Mouse (Mus musculus) B cell, adult (primary cell): Measurements from ENCODE around the gene Gm10376. TPM values are rescaled to one million over a fixed set of nuclear protein-coding genes. Genes with fewer than 3 reads are reported as not detected.

Experiments used
- total RNA-seq: library from RNA; stranded (reverse); gene quantifications from 4 replicates; pipeline ENCODE4 v1.2.4, GENCODE M21; 2023; ENCODE audit not compliant: inconsistent age

The Gm10376 gene
- total RNA-seq = not detected in 4 replicates

GRCm38 (mm10) chr14:43015528-43015927, at the start of gene Gm10376:
TSS of gene Gm10376 (minus strand) at chr14:43015628.

GRCm38 (mm10) chr14:42993524-42993923, 21.9 kb downstream of the Gm10376 start, which contains the start of gene Gm8082:
TSS of gene Gm8082 (minus strand) at chr14:42993624.

Other genes starting within 250 kb of the Gm10376 start
- gene Gm3015, start 246.8 kb downstream of the Gm10376 start, total RNA-seq = not detected in 4 replicates
- not detected in 4 replicates for gene Gm10377, start 217.6 kb downstream of the Gm10376 start, total RNA-seq
- not detected in 4 replicates for gene Gm21977, start 162.2 kb downstream of the Gm10376 start, total RNA-seq
- gene Gm8082, start 22.0 kb downstream of the Gm10376 start, total RNA-seq = not detected in 4 replicates
- not detected in 4 replicates for gene Gm8094, start 61.0 kb upstream of the Gm10376 start, total RNA-seq
- not detected in 4 replicates for gene Gm8104, start 85.0 kb upstream of the Gm10376 start, total RNA-seq
- not detected in 4 replicates for gene Gm7233, start 164.2 kb upstream of the Gm10376 start, total RNA-seq
- gene Gm8122, start 219.7 kb upstream of the Gm10376 start, total RNA-seq = not detected in 4 replicates
- not detected in 4 replicates for gene Gm8126, start 243.0 kb upstream of the Gm10376 start, total RNA-seq